Mouse (Mus musculus) hindbrain, embryonic 11.5 days (tissue): Measurements from ENCODE around the gene Sos1. TPM values are rescaled to one million over a fixed set of nuclear protein-coding genes. Genes with fewer than 3 reads are reported as not detected.
"Not testable (repeated sequence)": the region's sequence is repeated elsewhere in the genome, so short reads cannot be mapped to it uniquely, and the experiment has no call there.

Source experiments
- ATAC-seq: fragments of 200-750 bp; cut with Nextera tagmentation; 2 replicates; pipeline ENCODE4 v1.8.0; 2017; ENCODE audit warnings: mild to moderate bottlenecking, moderate TSS enrichment, moderate library complexity; ENCODE audit not compliant: low FRiP score
- DNase-seq: peaks from one replicate; pipeline ENCODE4 v3.0.0-alpha.2; 2015; ENCODE audit warnings: low spot score
- H3K27ac ChIP-seq: fragments of 300-500 bp; sonication (generic); 2 replicates; pipeline ENCODE4 v1.5.1; 2014; ENCODE audit warnings: mild to moderate bottlenecking, low read depth, low read length
- H3K27me3 ChIP-seq: fragments of 300-500 bp; sonication (generic); 2 replicates; pipeline ENCODE4 v1.6.1; 2014; ENCODE audit warnings: mild to moderate bottlenecking, low read length, moderate library complexity, mixed read lengths; ENCODE audit not compliant: control insufficient read depth, insufficient read depth
- H3K36me3 ChIP-seq: fragments of 300-500 bp; sonication (generic); 2 replicates; pipeline ENCODE4 v1.6.1; 2014; ENCODE audit warnings: mild to moderate bottlenecking, low read length, moderate library complexity, mixed read lengths; ENCODE audit not compliant: control insufficient read depth, insufficient read depth
- H3K4me1 ChIP-seq: fragments of 300-500 bp; sonication (generic); replicated peaks from 2 replicates; pipeline ENCODE4 v1.6.1; 2014; ENCODE audit warnings: low read length, mixed read lengths; ENCODE audit not compliant: control insufficient read depth, insufficient read depth
- H3K4me2 ChIP-seq: fragments of 300-500 bp; sonication (generic); replicated peaks from 2 replicates; pipeline ENCODE4 v1.6.1; 2014; ENCODE audit warnings: mild to moderate bottlenecking, low read depth, low read length
- H3K4me3 ChIP-seq: fragments of 300-500 bp; sonication (generic); 2 replicates; pipeline ENCODE4 v1.5.1; 2014; ENCODE audit warnings: low read depth, low read length
- H3K9ac ChIP-seq: fragments of 300-500 bp; sonication (generic); 2 replicates; pipeline ENCODE4 v1.6.1; 2014; ENCODE audit warnings: low read depth, low read length
- H3K9me3 ChIP-seq: fragments of 300-500 bp; sonication (generic); 2 replicates; pipeline ENCODE4 v1.6.1; 2016; ENCODE audit warnings: low read length; ENCODE audit not compliant: control insufficient read depth
- WGBS: fragments of 180-500 bp; shearing (Covaris S2); extraction: QIAGEN DNeasy Blood & Tissue Kit; methylation state at CpG from one replicate; pipeline ENCODE4 v1.1.7; 2014; 5-methylcytosine and 5-hydroxymethylcytosine counted together
- polyA plus RNA-seq: library from polyadenylated mRNA; unstranded; fragments of >200 nt; fragmentation: Nextera tagmentation; extraction: Ambion mirVana; gene quantifications from 2 replicates; pipeline ENCODE4 v1.2.1, GENCODE M21; 2014

Gene Sos1
- polyA plus RNA-seq, 1 experiment from 2014 or later, result 11.5 TPM

DNA sequence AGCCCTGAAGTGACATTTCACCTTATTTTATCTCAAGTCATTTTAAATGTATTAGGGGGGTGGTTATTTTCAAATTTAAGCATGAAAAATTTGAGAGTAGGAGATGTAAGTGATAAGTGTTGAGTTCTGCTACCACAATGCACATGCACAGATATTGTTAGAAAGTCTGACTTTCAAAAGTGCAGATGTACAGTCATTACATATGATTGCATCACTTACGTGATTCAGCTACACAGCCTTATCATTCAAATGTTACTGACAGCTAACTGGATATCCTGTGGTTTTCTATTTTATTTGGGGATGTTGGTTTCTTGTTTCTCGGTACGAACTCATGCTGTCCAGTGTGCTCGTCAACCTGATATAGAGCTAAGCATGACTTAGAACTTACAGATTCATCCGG is 4.9 kb upstream of the Sos1 start:
- Histone ChIP-seq H3K27me3 (no peaks in the 10 kb centered on the region), H3K4me1 (no peaks in the 10 kb centered on the region), H3K4me3 (no peak overlapping the region), H3K4me2 (no peak overlapping the region), H3K27ac (no peak overlapping the region), H3K36me3 (no peaks in the 10 kb centered on the region), H3K9ac (no peak overlapping the region), H3K9me3 (no peaks in the 10 kb centered on the region)
- no peak for ATAC-seq
- DNase-seq, result no peak
- 96% methylated on average over 5 of the region's 5 CpGs for WGBS

DNA sequence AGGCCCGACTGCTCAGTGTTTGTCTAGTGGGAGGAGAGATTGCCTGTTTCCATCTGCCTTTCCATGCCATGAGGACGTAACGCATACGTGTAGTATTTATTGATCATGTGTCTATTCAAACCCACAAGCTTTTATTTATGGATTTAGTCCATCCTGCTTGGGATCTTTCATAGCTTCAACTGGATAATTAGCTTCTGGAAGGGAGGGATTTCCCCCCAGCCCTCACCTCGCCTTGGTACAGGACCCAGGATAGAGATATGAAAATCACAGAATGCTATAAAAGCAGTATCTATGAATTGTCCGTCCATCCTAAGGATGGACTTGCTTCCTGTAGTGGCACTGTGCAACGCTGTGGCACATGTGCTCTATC is 587 bp upstream of the Sos1 start:
- Histone ChIP-seq H3K27ac (peak overlapping the region; percentile 96), H3K4me1 (peaks cover 3% of the 10 kb centered on the region; the same call in 1 of the 2 replicates), H3K9ac (peak overlapping the region; percentile 94), H3K4me3 (peak overlapping the region; percentile 94), H3K36me3 (no peaks in the 10 kb centered on the region), H3K9me3 (no peaks in the 10 kb centered on the region), H3K27me3 (no peaks in the 10 kb centered on the region), H3K4me2 (peak overlapping the region; percentile 59)
- ATAC-seq (no peak), DNase-seq (no peak)
- 40% methylated on average over 7 of the region's 7 CpGs for WGBS

DNA sequence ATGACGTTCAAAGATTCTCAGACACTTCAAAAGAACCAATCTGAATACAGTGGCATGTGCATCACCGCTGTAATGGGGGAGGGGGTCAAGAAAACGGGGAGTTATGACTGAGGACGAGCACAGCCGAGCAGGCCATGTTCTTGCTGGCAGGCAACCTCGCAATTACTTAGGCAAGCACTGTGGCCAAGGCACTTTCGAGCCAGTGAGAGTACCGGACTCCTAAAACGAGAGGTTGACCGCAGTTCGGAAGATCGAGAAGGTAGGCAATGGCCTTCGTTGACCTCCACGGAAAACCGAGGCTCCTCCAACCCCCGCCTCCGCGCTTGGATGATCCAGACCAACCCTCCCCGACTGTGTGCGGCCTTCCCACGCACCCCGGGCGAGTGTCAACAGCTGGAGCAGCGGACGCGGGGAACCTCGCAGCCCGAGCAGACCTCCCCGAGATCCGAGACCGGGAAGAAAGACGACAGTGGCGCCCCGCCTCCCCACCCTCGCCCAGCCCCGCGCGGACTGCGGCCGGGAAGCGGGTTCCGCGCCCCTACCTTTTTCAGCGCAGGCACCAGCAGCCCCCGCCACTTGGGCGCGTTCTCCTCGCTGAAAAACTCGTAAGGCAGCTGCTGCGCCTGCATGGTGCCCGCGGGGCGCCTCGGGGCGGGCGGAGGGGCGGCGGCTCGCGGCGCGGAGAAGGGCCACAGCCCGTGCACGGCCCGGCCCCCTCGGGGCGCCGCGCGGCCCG is 790 bp downstream of the Sos1 start:
- WGBS, result under 1% methylated on average over 54 of the region's 71 CpGs
- Histone ChIP-seq H3K9me3 (no peaks in the 10 kb centered on the region), H3K4me2 (peak overlapping the region; percentile 59), H3K36me3 (no peaks in the 10 kb centered on the region), H3K4me1 (peaks cover 3% of the 10 kb centered on the region; the same call in 1 of the 2 replicates), H3K27me3 (no peaks in the 10 kb centered on the region), H3K9ac (peak overlapping the region; percentile 94), H3K27ac (peak overlapping the region; percentile 96), H3K4me3 (peak overlapping the region; percentile 94)
- ATAC-seq, result peak; percentile 50
- DNase-seq, result peak; percentile 68

DNA sequence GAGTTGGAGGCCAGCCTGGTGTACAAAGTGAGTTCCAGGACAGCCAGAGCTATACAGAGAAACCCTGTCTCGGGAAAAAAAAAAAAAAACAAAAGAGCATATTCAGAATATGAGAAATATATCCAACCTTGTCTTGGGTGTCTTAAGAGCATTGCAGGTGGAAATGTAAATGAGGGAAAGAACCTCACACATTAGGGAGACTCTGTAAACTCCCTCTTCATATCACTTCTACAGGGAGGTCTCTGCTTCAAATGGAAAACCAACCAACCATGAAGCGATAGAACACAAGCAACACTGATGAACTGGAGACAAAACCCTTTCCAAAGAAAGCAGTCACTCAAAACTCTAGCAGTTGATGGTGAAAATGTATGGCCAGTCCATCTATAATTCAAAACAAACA is 2.6 kb downstream of the Sos1 start:
- Histone ChIP-seq H3K4me3 (no peak overlapping the region), H3K36me3 (no peaks in the 10 kb centered on the region), H3K4me1 (peaks cover 3% of the 10 kb centered on the region), H3K4me2 (no peak overlapping the region), H3K9ac (no peak overlapping the region), H3K9me3 (no peaks in the 10 kb centered on the region), H3K27ac (no peak overlapping the region), H3K27me3 (no peaks in the 10 kb centered on the region)
- ATAC-seq (no peak), DNase-seq (no peak)
- WGBS, result 81% methylated on average over 2 of the region's 2 CpGs

DNA sequence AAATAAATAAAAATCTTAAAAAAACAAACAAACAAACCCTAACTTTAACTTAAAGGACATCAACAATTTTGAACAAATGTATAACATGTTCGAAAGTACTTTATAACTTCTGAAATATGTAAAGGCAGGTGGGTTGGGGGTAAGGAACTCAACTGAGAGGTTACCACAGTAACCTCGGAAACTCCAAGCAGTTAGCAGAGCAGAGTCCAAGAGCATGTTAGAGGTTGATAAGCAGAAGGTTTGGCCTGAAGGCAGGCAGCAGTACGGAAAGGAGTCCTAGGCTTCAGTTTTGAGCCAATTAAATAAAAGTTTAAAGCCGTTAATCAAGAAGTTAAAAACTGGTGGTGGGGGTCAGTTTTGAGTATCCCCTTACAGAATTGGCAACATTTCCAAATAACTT is 3.8 kb downstream of the Sos1 start:
- Histone ChIP-seq H3K4me3 (no peak overlapping the region), H3K4me1 (peaks cover 3% of the 10 kb centered on the region), H3K9me3 (no peaks in the 10 kb centered on the region), H3K36me3 (no peaks in the 10 kb centered on the region), H3K27ac (no peak overlapping the region), H3K4me2 (no peak overlapping the region), H3K27me3 (no peaks in the 10 kb centered on the region), H3K9ac (no peak overlapping the region)
- 98% methylated on average over 4 of the region's 4 CpGs for WGBS
- DNase-seq (no peak), ATAC-seq (no peak)

DNA sequence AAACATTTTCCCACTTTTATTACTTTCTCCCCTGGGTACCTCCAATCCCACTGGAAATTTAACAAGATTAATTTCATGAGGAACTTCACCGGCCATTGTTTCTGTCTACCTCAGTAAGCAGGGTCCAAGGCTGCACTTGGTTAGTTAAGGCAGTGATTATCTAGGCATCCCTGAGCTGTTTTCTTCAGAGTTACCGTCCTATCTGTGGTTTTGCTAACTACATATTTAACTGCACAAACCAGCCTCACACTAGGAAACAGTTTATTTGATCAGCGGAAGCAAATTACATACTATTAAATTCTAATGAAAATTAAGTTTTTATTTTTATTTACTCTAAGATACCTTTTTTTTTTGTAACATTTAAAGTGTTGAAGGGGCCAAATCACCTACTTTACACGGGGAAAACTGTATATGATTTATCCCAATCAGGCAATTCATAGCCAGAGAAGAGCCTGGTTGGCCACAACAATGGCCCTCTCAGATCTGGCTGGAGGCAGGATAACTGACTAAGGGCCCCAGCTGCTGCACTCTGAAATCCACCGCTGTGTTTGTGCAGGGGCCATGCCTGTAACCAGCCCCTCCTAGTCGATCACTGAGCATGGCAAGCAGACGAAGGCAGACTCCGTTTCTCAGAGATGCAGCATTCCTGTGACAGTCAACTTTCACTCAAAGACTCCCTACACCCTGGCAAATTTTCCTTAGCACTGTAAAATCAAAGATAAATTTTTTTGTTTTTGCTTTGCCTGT is 9.0 kb downstream of the Sos1 start:
- ATAC-seq, result peak; percentile 75
- Histone ChIP-seq H3K27me3 (no peaks in the 10 kb centered on the region), H3K9ac (no peak overlapping the region), H3K27ac (no peak overlapping the region), H3K4me3 (no peak overlapping the region), H3K9me3 (no peaks in the 10 kb centered on the region), H3K36me3 (no peaks in the 10 kb centered on the region), H3K4me2 (no peak overlapping the region), H3K4me1 (no peaks in the 10 kb centered on the region; the same call in none of the 2 replicates)
- DNase-seq, result peak; percentile 50
- WGBS, result 45% methylated on average over 8 of the region's 8 CpGs

DNA sequence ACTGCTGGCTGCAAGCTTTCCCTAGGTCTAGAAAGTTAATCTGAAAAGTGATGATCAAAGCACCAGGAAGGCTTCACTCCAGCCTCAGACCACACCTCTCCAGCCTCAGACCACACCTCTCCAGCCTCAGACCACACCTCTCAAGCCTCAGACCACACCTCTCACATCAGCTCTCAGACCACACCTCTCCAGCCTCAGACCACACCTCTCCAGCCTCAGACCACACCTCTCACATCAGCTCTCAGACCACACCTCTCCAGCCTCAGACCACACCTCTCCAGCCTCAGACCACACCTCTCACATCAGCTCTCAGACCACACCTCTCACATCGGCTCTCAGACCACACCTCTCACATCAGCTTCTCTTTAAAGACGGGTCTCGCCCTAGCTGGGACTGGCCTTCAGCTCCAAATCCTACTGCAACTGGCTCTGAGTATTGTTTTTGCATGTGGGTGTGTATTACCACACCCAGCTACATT is 11.8 kb downstream of the Sos1 start:
- H3K4me3 ChIP-seq, ATAC-seq, H3K27ac ChIP-seq, DNase-seq, H3K4me2 ChIP-seq, H3K36me3 ChIP-seq, H3K4me1 ChIP-seq, H3K9ac ChIP-seq, H3K27me3 ChIP-seq, H3K9me3 ChIP-seq: not testable (repeated sequence)
- 38% methylated on average over 3 of the region's 3 CpGs for WGBS

DNA sequence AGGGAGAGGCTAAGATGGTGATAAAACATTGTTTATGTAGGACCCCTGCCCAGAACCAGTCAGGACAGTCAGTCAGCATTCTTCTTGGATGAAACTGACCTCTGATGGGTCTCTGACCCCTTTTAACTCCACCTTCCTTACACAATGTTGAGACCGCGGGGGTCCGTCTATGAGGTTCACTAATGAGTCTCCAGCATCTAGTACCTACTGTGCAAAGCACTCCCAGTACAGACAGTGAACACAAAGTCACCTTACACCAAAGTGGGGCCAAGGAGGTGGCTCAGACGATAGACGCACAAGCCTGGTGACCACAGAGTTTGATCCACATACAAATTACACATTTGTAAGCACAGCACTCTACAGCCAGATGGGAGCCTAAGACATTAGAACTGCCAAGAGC is 20.0 kb downstream of the Sos1 start:
- Histone ChIP-seq H3K4me2 (no peak overlapping the region), H3K9ac (no peak overlapping the region)

More for the DNA sequence above, 20.0 kb downstream of the Sos1 start:
- 58% methylated on average over 5 of the region's 5 CpGs for WGBS
- Histone ChIP-seq H3K4me1 (0 out of 2 replicates have a peak, but pooled peaks cover 2% of the 10 kb centered on the region), H3K27me3 (no peaks in the 10 kb centered on the region), H3K27ac (no peak overlapping the region), H3K36me3 (no peaks in the 10 kb centered on the region), H3K4me3 (no peak overlapping the region), H3K9me3 (no peaks in the 10 kb centered on the region)
- no peak for ATAC-seq
- DNase-seq, result no peak
